Mouse (Mus musculus) left cerebral cortex, postnatal 4 days (tissue): ENCODE data around the gene Uchl1. TPM values are rescaled to one million over a fixed set of nuclear protein-coding genes. Genes with fewer than 3 reads are reported as not detected.

ENCODE experiments used
- DNase-seq: peaks from one replicate; pipeline ENCODE4 v3.0.0-alpha.2; 2022
- intact Hi-C: fragments of 180-260 bp; cut with DNase I; formaldehyde crosslinking; loops from one replicate; pipeline ENCODE4 v1.15.1; 2025
- total RNA-seq, 2 experiments: library from RNA; stranded (reverse); gene quantifications; 2 replicates each; pipeline ENCODE4 v1.2.3; 2021

Gene Uchl1
- 1,000 to 10,000 TPM; 1,371 to 1,423 TPM for total RNA-seq

GRCm38 (mm10) chr5:66675983-66676382 lies at the start of gene Uchl1:
Uchl1 (plus strand) TSS chr5:66676091.
- intact Hi-C loops: loop anchor here (2.0 kb wide), 1 partner anchor 289 kb away; no protein-coding TSS in a partner anchor
- DNase-seq: peak; percentile 96

- no peak for DNase-seq
- intact Hi-C loops: no loop called here
These were observed 48.1 kb upstream of the Uchl1 start for GRCm38 (mm10) chr5:66627805-66628204.

GRCm38 (mm10) chr5:66635459-66636079 lies 40.3 kb upstream of the Uchl1 start:
- intact Hi-C loops: no loop called here
- no peak for DNase-seq

- DNase-seq: no peak
- intact Hi-C loops: no loop called here
These were observed 33.7 kb upstream of the Uchl1 start for GRCm38 (mm10) chr5:66642156-66642555.

- intact Hi-C loops: no loop called here
- no peak for DNase-seq
These were observed 32.6 kb upstream of the Uchl1 start for GRCm38 (mm10) chr5:66643260-66643659.

- DNase-seq: no peak
- intact Hi-C loops: no loop called here
These were observed 28.4 kb upstream of the Uchl1 start for GRCm38 (mm10) chr5:66647504-66647903.

GRCm38 (mm10) chr5:66654220-66654619 lies 21.7 kb upstream of the Uchl1 start:
- intact Hi-C loops: no loop called here
- no peak for DNase-seq

- intact Hi-C loops: no loop called here
- peak; percentile 45 for DNase-seq
These were observed 551 bp upstream of the Uchl1 start for GRCm38 (mm10) chr5:66675189-66675890.

- intact Hi-C loops: loop anchor here (2.0 kb wide), 1 partner anchor 290 kb away; no protein-coding TSS in a partner anchor
- peak; percentile 72 for DNase-seq
These were observed 696 bp downstream of the Uchl1 start for GRCm38 (mm10) chr5:66676457-66677117.

- peak; percentile 22 for DNase-seq
- intact Hi-C loops: loop anchor here (2.0 kb wide), 1 partner anchor 291 kb away; no protein-coding TSS in a partner anchor
These were observed 1.8 kb downstream of the Uchl1 start for GRCm38 (mm10) chr5:66677411-66678345.

GRCm38 (mm10) chr5:66679222-66679621 lies 3.3 kb downstream of the Uchl1 start:
- DNase-seq: peak; percentile 47
- intact Hi-C loops: no loop called here

- intact Hi-C loops: loop anchor here (10.0 kb wide), 1 partner anchor 421 kb away; no protein-coding TSS in a partner anchor
- no peak for DNase-seq
These were observed 10.0 kb downstream of the Uchl1 start for GRCm38 (mm10) chr5:66685930-66686329.

- no peak for DNase-seq
- intact Hi-C loops: loop anchor here (10.0 kb wide), 1 partner anchor 422 kb away; no protein-coding TSS in a partner anchor
These were observed 11.0 kb downstream of the Uchl1 start for GRCm38 (mm10) chr5:66686863-66687262.

- no peak for DNase-seq
- intact Hi-C loops: loop anchor here (10.0 kb wide), 1 partner anchor 423 kb away; no protein-coding TSS in a partner anchor
These were observed 11.8 kb downstream of the Uchl1 start for GRCm38 (mm10) chr5:66687737-66688136.

GRCm38 (mm10) chr5:66688286-66688685 lies 12.4 kb downstream of the Uchl1 start:
- no peak for DNase-seq
- intact Hi-C loops: loop anchor here (10.0 kb wide), 1 partner anchor 423 kb away; no protein-coding TSS in a partner anchor

GRCm38 (mm10) chr5:66689796-66690195 lies 13.9 kb downstream of the Uchl1 start:
- intact Hi-C loops: loop anchor here (10.0 kb wide), 1 partner anchor 425 kb away; no protein-coding TSS in a partner anchor
- DNase-seq: no peak

GRCm38 (mm10) chr5:66693231-66693630 lies 17.3 kb downstream of the Uchl1 start:
- intact Hi-C loops: no loop called here
- DNase-seq: no peak

- intact Hi-C loops: no loop called here
- peak; percentile 42 for DNase-seq
These were observed 21.2 kb downstream of the Uchl1 start for GRCm38 (mm10) chr5:66697119-66697518.

GRCm38 (mm10) chr5:66699911-66700310 lies 24.0 kb downstream of the Uchl1 start:
- no peak for DNase-seq
- intact Hi-C loops: loop anchor here (5.0 kb wide), 1 partner anchor 532 kb away; no protein-coding TSS in a partner anchor

- intact Hi-C loops: loop anchor here (5.0 kb wide), 1 partner anchor 530 kb away; no protein-coding TSS in a partner anchor
- DNase-seq: no peak
These were observed 26.1 kb downstream of the Uchl1 start for GRCm38 (mm10) chr5:66701951-66702350.
